18 mouse cellular contexts compared by ENCODE assay signal in the genomic region with DNA sequence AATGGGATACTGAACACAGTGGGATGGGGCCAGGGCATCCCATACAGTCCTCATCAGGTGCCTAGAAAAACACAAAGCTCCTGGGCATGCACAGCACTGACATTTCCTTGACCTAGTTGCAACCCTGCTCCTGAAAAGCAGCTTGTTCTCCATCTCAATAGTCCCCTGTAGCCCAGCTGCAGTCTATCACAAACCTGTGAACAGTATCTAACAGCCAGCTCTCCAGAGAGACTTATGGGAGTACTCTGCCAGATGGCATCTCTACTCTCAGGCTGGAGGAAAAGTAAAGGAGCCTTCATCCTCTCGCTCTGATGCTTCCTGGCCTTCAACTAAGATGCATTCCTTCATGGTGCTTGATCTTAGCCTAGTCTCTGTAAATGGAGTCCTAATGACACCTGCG.
DNase-seq lines count a peak whose midpoint lies in the region; ATAC-seq and TF ChIP-seq lines count a peak whose summit lies in the region.
"Had no signal": no experiment of that assay in that cellular context is flagged by ENCODE, and none has a peak within 500 bp of the region (broad histone marks: within the 10 kb centered on the region; RNA-seq: fewer than 3 reads in every experiment).

No protein-coding gene starts in this region.

- 94% methylated on average over 2 of the region's 2 CpGs for WGBS in neural tube, embryonic 15.5 days

- 0 out of 2 replicates have a peak, but pooled peaks cover 3% of the 10 kb centered on the region for H3K4me1 ChIP-seq in neural tube, embryonic 15.5 days
- H3K4me1 ChIP-seq: embryonic facial prominence, embryonic 10.5 days; embryonic facial prominence, embryonic 12.5 days; forebrain, embryonic 13.5 days; forebrain, embryonic 15.5 days had no signal

- DNase-seq in heart, adult 11 months: peak; percentile 90
- DNase-seq in heart, adult 9 months (ENCODE audit: low spot score in 2 of 2): no peak
- DNase-seq in left cerebral cortex, adult 2 months (ENCODE audit: extremely low spot score in 1 of 2, low spot score in 2 of 2): no peak
- no peak for DNase-seq in left cerebral cortex, postnatal 14 days (ENCODE audit: low spot score in 2 of 2)
- DNase-seq in brain, adult 2 months (ENCODE audit: low read depth, low spot score): peak; percentile 60
- DNase-seq: adrenal gland, adult 2 months; adrenal gland, postnatal 10 days; adrenal gland, postnatal 25 days; cerebellum, adult 11-12 months; cerebellum, adult 2 months; cerebellum, adult 9-10 months; cerebellum, postnatal 10 days; cerebellum, postnatal 25 days had no signal

- no peak overlapping the region for H3K4me2 ChIP-seq in neural tube, embryonic 15.5 days
- H3K4me2 ChIP-seq: embryonic facial prominence, embryonic 12.5 days; forebrain, embryonic 13.5 days; forebrain, embryonic 15.5 days had no signal

- no peak overlapping the region for H3K9ac ChIP-seq in neural tube, embryonic 15.5 days (replicated peaks)
- H3K9ac ChIP-seq: embryonic facial prominence, embryonic 12.5 days; forebrain, embryonic 13.5 days; forebrain, embryonic 15.5 days had no signal

- TF ChIP-seq CTCF in left cerebral cortex, adult 2 months (IDR thresholded peaks at IDR 0.05): no peak

- H3K27ac ChIP-seq in left cerebral cortex, adult 2 months: 0 out of 2 replicates have a peak overlapping the region, but pooled peaks have one; percentile 34
- H3K27ac ChIP-seq in neural tube, embryonic 15.5 days (replicated peaks): no peak overlapping the region
- H3K27ac ChIP-seq: embryonic facial prominence, embryonic 10.5 days; embryonic facial prominence, embryonic 12.5 days; forebrain, embryonic 13.5 days; forebrain, embryonic 15.5 days had no signal

- intact Hi-C loops in left cerebral cortex, adult 2 months (cut with DNase I): loop anchor here (5.0 to 10.0 kb wide), 3 partner anchors 98 to 290 kb away; no protein-coding TSS in a partner anchor
- intact Hi-C loops in left cerebral cortex, postnatal 14 days (cut with DNase I): loop anchor here (5.0 kb wide), 2 partner anchors 158 to 193 kb away; no protein-coding TSS in a partner anchor

- H3K27me3 ChIP-seq in neural tube, embryonic 15.5 days (replicated peaks): no peaks in the 10 kb centered on the region
- H3K27me3 ChIP-seq: embryonic facial prominence, embryonic 12.5 days; forebrain, embryonic 13.5 days; forebrain, embryonic 15.5 days had no signal

- ATAC-seq in neural tube, embryonic 15.5 days (ENCODE audit: low FRiP score): no peak
- ATAC-seq: forebrain, embryonic 13.5 days; forebrain, embryonic 15.5 days had no signal

- no peaks in the 10 kb centered on the region for H3K9me3 ChIP-seq in neural tube, embryonic 15.5 days (replicated peaks)
- H3K9me3 ChIP-seq: embryonic facial prominence, embryonic 10.5 days; embryonic facial prominence, embryonic 12.5 days; forebrain, embryonic 13.5 days; forebrain, embryonic 15.5 days had no signal

- no peak overlapping the region for H3K4me3 ChIP-seq in left cerebral cortex, adult 2 months
- no peak overlapping the region for H3K4me3 ChIP-seq in neural tube, embryonic 15.5 days (replicated peaks)
- H3K4me3 ChIP-seq: embryonic facial prominence, embryonic 10.5 days; embryonic facial prominence, embryonic 12.5 days; forebrain, embryonic 13.5 days; forebrain, embryonic 15.5 days had no signal

- H3K36me3 ChIP-seq in neural tube, embryonic 15.5 days: peaks cover 33% of the 10 kb centered on the region

Comparison
In these comparisons a context has a peak if more than half of its experiments do, and no peak if none do; other contexts are left out.
1. DNase-seq: peak in heart, adult 11 months (single experiment) and brain, adult 2 months (single experiment); none in heart, adult 9 months (0 of 2), left cerebral cortex, adult 2 months (0 of 2) and left cerebral cortex, postnatal 14 days (0 of 2).